Mouse (Mus musculus) stomach, embryonic 15.5 days (tissue): ENCODE data around the gene Olfr108. TPM values are rescaled to one million over a fixed set of nuclear protein-coding genes. Genes with fewer than 3 reads are reported as not detected.

Source experiments
- ATAC-seq: fragments of 200-750 bp; cut with Nextera tagmentation; 2 replicates; pipeline ENCODE4 v1.8.0; 2017; ENCODE audit warnings: low read depth, moderate number of reproducible peaks, moderate TSS enrichment; ENCODE audit not compliant: insufficient read depth, low FRiP score
- H3K27ac ChIP-seq: fragments of 300-500 bp; sonication (generic); 2 replicates; pipeline ENCODE4 v1.5.1; 2015; ENCODE audit warnings: mild to moderate bottlenecking, inconsistent platforms
- H3K27me3 ChIP-seq: fragments of 300-500 bp; sonication (generic); replicated peaks from 2 replicates; pipeline ENCODE4 v1.6.1; 2015; ENCODE audit warnings: inconsistent platforms
- H3K36me3 ChIP-seq: fragments of 300-500 bp; sonication (generic); 2 replicates; pipeline ENCODE4 v1.6.1; 2015; ENCODE audit warnings: inconsistent platforms
- H3K4me1 ChIP-seq: fragments of 300-500 bp; sonication (generic); 2 replicates; pipeline ENCODE4 v1.6.1; 2015; ENCODE audit warnings: inconsistent platforms
- H3K4me2 ChIP-seq: fragments of 300-500 bp; sonication (generic); 2 replicates; pipeline ENCODE4 v1.6.1; 2015; ENCODE audit warnings: mild to moderate bottlenecking, inconsistent platforms
- H3K4me3 ChIP-seq: fragments of 300-500 bp; sonication (generic); replicated peaks from 2 replicates; pipeline ENCODE4 v1.5.1; 2015; ENCODE audit warnings: inconsistent platforms
- H3K9ac ChIP-seq: fragments of 300-500 bp; sonication (generic); 2 replicates; pipeline ENCODE4 v1.6.1; 2015; ENCODE audit warnings: inconsistent platforms
- H3K9me3 ChIP-seq: fragments of 300-500 bp; sonication (generic); 2 replicates; pipeline ENCODE4 v1.6.1; 2016; ENCODE audit warnings: inconsistent platforms
- WGBS: fragments of 180-500 bp; shearing (Covaris S2); methylation state at CpG from one replicate; pipeline ENCODE4 v1.1.7; 2015; 5-methylcytosine and 5-hydroxymethylcytosine counted together
- polyA plus RNA-seq: library from polyadenylated mRNA; unstranded; fragments of >200 nt; fragmentation: Nextera tagmentation; extraction: Ambion mirVana; gene quantifications from 2 replicates; pipeline ENCODE4 v1.2.1, GENCODE M21; 2015

Gene Olfr108
- polyA plus RNA-seq = not detected in 2 replicates

- Histone ChIP-seq H3K27ac (no peak within 1 kb of the TSS), H3K4me3 (no peak within 1 kb of the TSS), H3K4me2 (no peak within 1 kb of the TSS), H3K36me3 (no peaks in the 10 kb centered on the region), H3K9ac (no peak within 1 kb of the TSS), H3K27me3 (no peaks in the 10 kb centered on the region), H3K9me3 (no peaks in the 10 kb centered on the region), H3K4me1 (no peaks in the 10 kb centered on the region)
- no peak for ATAC-seq
- WGBS = 83% methylated on average over 1 of the region's 1 CpGs
These were observed at the start of gene Olfr108 for GRCm38 (mm10) chr17:37445180-37445579. Gene Olfr108, plus strand, starts transcription at chr17:37445480.

GRCm38 (mm10) chr17:37398926-37399325 is 46.4 kb upstream of the Olfr108 start, which contains the start of gene Olfr107:
Gene Olfr107, plus strand, starts transcription at chr17:37399226.
- 72% methylated on average over 3 of the region's 3 CpGs for WGBS
- no peak within 1 kb of the TSS for H3K4me3 ChIP-seq

GRCm38 (mm10) chr17:37413380-37413779 is 31.9 kb upstream of the Olfr108 start:
- Histone ChIP-seq H3K4me3 (no peak overlapping the region), H3K27ac (no peak overlapping the region), H3K9ac (no peak overlapping the region), H3K27me3 (no peaks in the 10 kb centered on the region), H3K36me3 (no peaks in the 10 kb centered on the region), H3K9me3 (no peaks in the 10 kb centered on the region), H3K4me1 (no peaks in the 10 kb centered on the region), H3K4me2 (no peak overlapping the region)
- ATAC-seq = no peak

More at GRCm38 (mm10) chr17:37398926-37399325, 46.4 kb upstream of the Olfr108 start, which contains the start of gene Olfr107:
- no peaks in the 10 kb centered on the region for H3K4me1 ChIP-seq
- no peaks in the 10 kb centered on the region for H3K36me3 ChIP-seq
- no peaks in the 10 kb centered on the region for H3K27me3 ChIP-seq
- no peak for ATAC-seq
- no peak within 1 kb of the TSS for H3K27ac ChIP-seq
- H3K9ac ChIP-seq = no peak within 1 kb of the TSS
- H3K4me2 ChIP-seq = no peak within 1 kb of the TSS
- no peaks in the 10 kb centered on the region for H3K9me3 ChIP-seq

GRCm38 (mm10) chr17:37458616-37459015 is 13.3 kb downstream of the Olfr108 start, which contains the start of gene Olfr109:
Gene Olfr109, plus strand, starts transcription at chr17:37458916.
- H3K36me3 ChIP-seq = no peaks in the 10 kb centered on the region
- H3K27me3 ChIP-seq = no peaks in the 10 kb centered on the region
- no peak within 1 kb of the TSS for H3K4me3 ChIP-seq
- no peak for ATAC-seq
- no peaks in the 10 kb centered on the region for H3K4me1 ChIP-seq
- H3K4me2 ChIP-seq = no peak within 1 kb of the TSS
- WGBS = 89% methylated on average over 1 of the region's 1 CpGs
- H3K9ac ChIP-seq = no peak within 1 kb of the TSS
- H3K9me3 ChIP-seq = no peaks in the 10 kb centered on the region
- H3K27ac ChIP-seq = no peak within 1 kb of the TSS

- ATAC-seq = no peak
- Histone ChIP-seq H3K4me3 (no peak within 1 kb of the TSS), H3K4me1 (no peaks in the 10 kb centered on the region), H3K36me3 (no peaks in the 10 kb centered on the region), H3K27me3 (no peaks in the 10 kb centered on the region), H3K4me2 (no peak within 1 kb of the TSS), H3K9ac (no peak within 1 kb of the TSS), H3K9me3 (no peaks in the 10 kb centered on the region), H3K27ac (no peak within 1 kb of the TSS)
- 80% methylated on average over 2 of the region's 2 CpGs for WGBS
These were observed 38.2 kb downstream of the Olfr108 start, which contains the start of gene H2-M2 for GRCm38 (mm10) chr17:37483452-37483851. Gene H2-M2, minus strand, starts transcription at chr17:37483552.

GRCm38 (mm10) chr17:37491930-37492518 is 46.7 kb downstream of the Olfr108 start, which contains the start of gene Olfr110:
Gene Olfr110, plus strand, starts transcription at chr17:37492468.
- Histone ChIP-seq H3K4me2 (no peak within 1 kb of the TSS), H3K36me3 (no peaks in the 10 kb centered on the region), H3K9ac (no peak within 1 kb of the TSS), H3K27ac (no peak within 1 kb of the TSS), H3K9me3 (no peaks in the 10 kb centered on the region), H3K4me3 (no peak within 1 kb of the TSS), H3K4me1 (no peaks in the 10 kb centered on the region), H3K27me3 (no peaks in the 10 kb centered on the region)
- 70% methylated on average over 1 of the region's 1 CpGs for WGBS
- ATAC-seq = no peak

Other genes starting within 250 kb of the Olfr108 start
- gene Olfr94, start 244.5 kb upstream of the Olfr108 start, polyA plus RNA-seq = not detected in 2 replicates
- gene Olfr95, start 232.4 kb upstream of the Olfr108 start, polyA plus RNA-seq = not detected in 2 replicates
- gene Olfr96, start 225.3 kb upstream of the Olfr108 start, polyA plus RNA-seq = not detected in 2 replicates
- not detected in 2 replicates for gene Olfr97, start 208.2 kb upstream of the Olfr108 start, polyA plus RNA-seq
- not detected in 2 replicates for gene Olfr98, start 181.7 kb upstream of the Olfr108 start, polyA plus RNA-seq
- gene H2-M3, start 175.3 kb upstream of the Olfr108 start, polyA plus RNA-seq = 4.2 and 4.9 TPM in 2 replicates
- not detected in 2 replicates for gene Olfr99, start 162.0 kb upstream of the Olfr108 start, polyA plus RNA-seq
- gene Olfr101, start 141.2 kb upstream of the Olfr108 start, polyA plus RNA-seq = not detected in 2 replicates
- not detected in 2 replicates for gene Olfr102, start 128.4 kb upstream of the Olfr108 start, polyA plus RNA-seq
- gene Olfr103, start 105.8 kb upstream of the Olfr108 start, polyA plus RNA-seq = not detected in 2 replicates
- gene Olfr104-ps, start 85.9 kb upstream of the Olfr108 start, polyA plus RNA-seq = not detected in 2 replicates
- gene Olfr105-ps, start 66.4 kb upstream of the Olfr108 start, polyA plus RNA-seq = not detected in 2 replicates
- not detected in 2 replicates for gene Olfr106-ps, start 55.1 kb upstream of the Olfr108 start, polyA plus RNA-seq
- not detected in 2 replicates for gene Olfr107, start 46.3 kb upstream of the Olfr108 start, polyA plus RNA-seq
- not detected in 2 replicates for gene Olfr109, start 13.4 kb downstream of the Olfr108 start, polyA plus RNA-seq
- gene H2-M2, start 38.1 kb downstream of the Olfr108 start, polyA plus RNA-seq = not detected in 2 replicates
- gene Olfr110, start 47.0 kb downstream of the Olfr108 start, polyA plus RNA-seq = not detected in 2 replicates
- gene Olfr111, start 62.5 kb downstream of the Olfr108 start, polyA plus RNA-seq = not detected in 2 replicates
- gene Olfr112, start 124.0 kb downstream of the Olfr108 start, polyA plus RNA-seq = not detected in 2 replicates
- gene Olfr113, start 132.2 kb downstream of the Olfr108 start, polyA plus RNA-seq = not detected in 2 replicates
- gene Olfr114, start 147.3 kb downstream of the Olfr108 start, polyA plus RNA-seq = not detected in 2 replicates
- not detected in 2 replicates for gene Olfr115, start 181.6 kb downstream of the Olfr108 start, polyA plus RNA-seq
- gene Olfr116, start 181.7 kb downstream of the Olfr108 start, polyA plus RNA-seq = not detected in 2 replicates
- gene Olfr117, start 218.3 kb downstream of the Olfr108 start, polyA plus RNA-seq = not detected in 2 replicates
- not detected in 2 replicates for gene Olfr118, start 221.5 kb downstream of the Olfr108 start, polyA plus RNA-seq